Mouse (Mus musculus): ENCODE results near the gene Rnf40. TPM values are rescaled to one million over a fixed set of nuclear protein-coding genes. Genes with fewer than 3 reads are reported as not detected.
"Not testable (repeated sequence)": the region's sequence is repeated elsewhere in the genome, so short reads cannot be mapped to it uniquely, and the experiment has no call there.

The Rnf40 gene
- polyA plus RNA-seq, 2 experiments, result 42.5 to 51.9 TPM

DNA sequence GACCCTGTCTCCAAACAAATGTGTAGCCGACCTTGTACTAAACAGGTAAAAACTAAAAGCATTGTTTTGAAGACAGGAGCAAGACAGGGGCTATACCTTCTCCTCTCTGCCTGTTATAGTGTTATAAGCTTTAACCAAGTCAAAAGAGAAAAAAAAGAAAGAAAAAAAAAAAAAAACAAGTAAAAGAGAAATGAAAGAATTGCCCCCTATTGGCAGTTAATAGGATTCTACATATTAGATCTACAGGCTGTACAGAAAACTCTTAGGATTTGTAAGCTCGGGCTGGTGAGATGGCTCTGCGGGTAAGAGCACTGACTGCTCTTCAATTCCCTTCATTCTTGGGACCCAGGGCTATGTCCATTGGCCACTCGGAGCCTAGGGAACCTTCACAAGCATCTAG, 53.7 kb downstream of the Rnf40 start:
- Histone ChIP-seq H3K9ac (ENCODE audit: low read depth, low read length, severe bottlenecking) (peak overlapping the region; percentile 7; the same call in 1 of the 2 replicates), H3K36me3 (ENCODE audit: control insufficient read depth, insufficient read depth, low read length) (no peaks in the 10 kb centered on the region), H3K4me2 (replicated peaks; ENCODE audit: low read depth, low read length, severe bottlenecking) (no peak overlapping the region), H3K4me3 (replicated peaks; ENCODE audit: low read length) (no peak overlapping the region), H3K27me3 (ENCODE audit: control insufficient read depth, insufficient read depth, low read length) (no peaks in the 10 kb centered on the region), H3K4me1 (ENCODE audit: control insufficient read depth, insufficient read depth, low read length) (no peaks in the 10 kb centered on the region), H3K27ac (replicated peaks; ENCODE audit: low read depth, low read length) (no peak overlapping the region), H3K9me3 (ENCODE audit: control insufficient read depth, low read length) (no peaks in the 10 kb centered on the region)
- ATAC-seq (ENCODE audit: low FRiP score, low read depth), result no peak
- TF ChIP-seq POLR2A (IDR thresholded peaks at IDR 0.05; ENCODE audit: borderline replicate concordance, extremely low read depth, insufficient read depth, insufficient read length), result no peak
- WGBS, result 72% methylated on average over 4 of the region's 4 CpGs
- no peak for DNase-seq (ENCODE audit: low spot score)

DNA sequence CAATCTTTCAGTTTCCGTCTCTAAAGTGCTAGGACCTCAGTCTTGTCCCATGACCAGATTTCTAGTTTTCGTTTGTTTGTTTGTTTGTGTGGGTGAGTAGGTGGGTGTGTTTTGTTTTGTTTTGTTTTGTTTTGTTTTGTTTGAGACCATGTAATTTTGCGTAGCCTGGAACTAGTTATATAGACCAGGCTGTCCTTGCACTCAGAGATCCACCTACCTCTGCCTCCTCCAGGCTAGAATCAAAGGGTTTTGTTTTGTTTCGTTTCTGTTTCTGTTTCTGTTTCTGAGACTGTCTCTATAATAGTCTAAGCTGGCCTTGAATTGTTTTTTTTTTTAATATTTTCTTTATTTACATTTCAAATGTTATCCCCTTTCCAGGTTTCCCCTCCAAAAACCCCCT, 57.8 kb downstream of the Rnf40 start:
- 86% methylated on average over 4 of the region's 4 CpGs for WGBS
- no peak overlapping the region for H3K4me3 ChIP-seq (replicated peaks; ENCODE audit: low read length)
- H3K9ac ChIP-seq (ENCODE audit: low read depth, low read length, severe bottlenecking), result no peak overlapping the region
- no peak for ATAC-seq (ENCODE audit: low FRiP score, low read depth)
- no peaks in the 10 kb centered on the region for H3K36me3 ChIP-seq (ENCODE audit: control insufficient read depth, insufficient read depth, low read length)
- H3K27me3 ChIP-seq (ENCODE audit: control insufficient read depth, insufficient read depth, low read length), result no peaks in the 10 kb centered on the region
- H3K4me1 ChIP-seq (ENCODE audit: control insufficient read depth, insufficient read depth, low read length), result no peaks in the 10 kb centered on the region
- TF ChIP-seq POLR2A (IDR thresholded peaks at IDR 0.05; ENCODE audit: borderline replicate concordance, extremely low read depth, insufficient read depth, insufficient read length), result no peak
- no peak overlapping the region for H3K27ac ChIP-seq (replicated peaks; ENCODE audit: low read depth, low read length)
- DNase-seq (ENCODE audit: low spot score), result no peak
- no peaks in the 10 kb centered on the region for H3K9me3 ChIP-seq (ENCODE audit: control insufficient read depth, low read length)
- no peak overlapping the region for H3K4me2 ChIP-seq (replicated peaks; ENCODE audit: low read depth, low read length, severe bottlenecking)

DNA sequence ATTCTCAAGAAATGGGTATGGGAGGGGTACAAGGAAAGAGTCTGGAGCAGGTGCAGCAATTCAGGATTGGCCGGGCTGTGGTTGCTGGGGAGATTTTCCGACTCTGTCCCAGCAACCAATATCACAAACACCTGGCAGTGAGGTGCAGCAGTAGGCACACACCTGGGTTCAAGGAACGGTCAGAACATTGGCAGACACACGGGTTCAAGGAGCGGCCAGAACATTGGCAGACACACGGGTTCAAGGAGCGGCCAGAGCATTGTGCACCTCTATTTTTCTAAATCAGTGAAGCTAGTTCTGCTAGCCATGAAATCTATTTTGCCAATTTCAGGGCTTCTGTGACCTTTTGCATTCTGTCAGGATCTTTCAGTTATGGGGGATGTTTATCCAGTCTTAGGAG, 59.0 kb downstream of the Rnf40 start:
- H3K9ac ChIP-seq (ENCODE audit: low read depth, low read length, severe bottlenecking); DNase-seq (ENCODE audit: low spot score); ATAC-seq (ENCODE audit: low FRiP score, low read depth); H3K36me3 ChIP-seq (ENCODE audit: control insufficient read depth, insufficient read depth, low read length); H3K9me3 ChIP-seq (ENCODE audit: control insufficient read depth, low read length); H3K27me3 ChIP-seq (ENCODE audit: control insufficient read depth, insufficient read depth, low read length); H3K4me1 ChIP-seq (ENCODE audit: control insufficient read depth, insufficient read depth, low read length); H3K4me3 ChIP-seq (replicated peaks; ENCODE audit: low read length); H3K4me2 ChIP-seq (replicated peaks; ENCODE audit: low read depth, low read length, severe bottlenecking); H3K27ac ChIP-seq (replicated peaks; ENCODE audit: low read depth, low read length): not testable (repeated sequence)
- 84% methylated on average over 7 of the region's 7 CpGs for WGBS

DNA sequence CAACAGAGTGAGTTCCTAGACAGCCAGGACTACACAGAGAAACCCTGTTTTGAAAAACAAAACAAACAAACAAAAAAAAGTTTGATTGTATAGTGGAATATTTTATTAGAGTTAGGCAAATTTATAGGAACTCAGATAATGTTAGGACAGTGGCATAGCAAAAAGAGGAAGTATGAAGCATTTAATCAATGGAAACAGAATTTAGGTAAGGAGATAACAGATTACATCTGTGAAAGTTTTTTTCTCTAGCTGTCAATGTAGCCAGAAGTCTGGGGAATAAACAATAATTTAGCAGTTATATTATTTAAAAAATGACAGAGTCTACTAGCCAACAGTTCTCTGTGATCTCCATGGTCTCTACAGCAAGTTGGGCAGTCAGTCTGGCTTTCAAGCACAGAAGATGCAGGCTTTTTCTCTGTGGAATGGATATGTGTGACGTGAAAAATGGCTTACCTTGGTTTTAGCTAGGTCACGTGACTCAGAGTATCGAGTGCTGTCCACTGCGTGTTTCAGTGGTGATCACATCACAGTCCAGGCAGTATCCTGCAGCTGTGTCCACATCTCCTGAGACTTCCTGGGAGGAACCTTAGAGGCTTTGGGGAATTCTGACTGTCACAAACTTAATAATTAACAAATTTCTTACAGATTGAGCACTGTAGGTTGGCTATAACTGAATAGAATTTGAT, 60.1 kb downstream of the Rnf40 start:
- no peak for DNase-seq (ENCODE audit: low spot score)
- no peaks in the 10 kb centered on the region for H3K36me3 ChIP-seq (ENCODE audit: control insufficient read depth, insufficient read depth, low read length)
- H3K4me3 ChIP-seq (replicated peaks; ENCODE audit: low read length), result no peak overlapping the region
- H3K27ac ChIP-seq (replicated peaks; ENCODE audit: low read depth, low read length), result no peak overlapping the region
- no peaks in the 10 kb centered on the region for H3K9me3 ChIP-seq (ENCODE audit: control insufficient read depth, low read length)
- peaks cover 7% of the 10 kb centered on the region; the same call in 1 of the 2 replicates for H3K4me1 ChIP-seq (ENCODE audit: control insufficient read depth, insufficient read depth, low read length)
- 76% methylated on average over 4 of the region's 4 CpGs for WGBS
- H3K9ac ChIP-seq (ENCODE audit: low read depth, low read length, severe bottlenecking), result no peak overlapping the region
- no peak overlapping the region for H3K4me2 ChIP-seq (replicated peaks; ENCODE audit: low read depth, low read length, severe bottlenecking)
- no peak for TF ChIP-seq POLR2A (IDR thresholded peaks at IDR 0.05; ENCODE audit: borderline replicate concordance, extremely low read depth, insufficient read depth, insufficient read length)
- H3K27me3 ChIP-seq (ENCODE audit: control insufficient read depth, insufficient read depth, low read length), result no peaks in the 10 kb centered on the region
- no peak for ATAC-seq (ENCODE audit: low FRiP score, low read depth)

DNA sequence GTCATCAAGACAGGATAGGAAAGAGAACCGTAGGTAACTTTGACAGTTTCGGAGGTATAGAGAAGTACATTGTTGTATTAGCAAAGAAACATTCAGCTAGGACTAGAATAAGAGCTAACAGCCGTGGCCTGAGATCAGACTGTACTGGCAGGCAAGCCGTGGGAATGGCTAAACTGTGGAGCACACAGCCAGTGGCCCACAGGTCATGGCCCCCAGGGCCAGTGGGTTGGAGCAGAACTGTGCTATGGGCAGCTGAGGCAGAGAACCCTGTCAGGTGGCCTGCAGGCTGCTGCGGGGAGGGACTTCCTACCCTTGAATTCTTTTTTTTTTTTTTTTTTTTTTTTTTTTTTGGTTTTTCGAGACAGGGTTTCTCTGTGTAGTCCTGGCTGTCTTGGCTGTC, 60.6 kb downstream of the Rnf40 start:
- WGBS, result 86% methylated on average over 6 of the region's 6 CpGs
- H3K4me2 ChIP-seq (replicated peaks; ENCODE audit: low read depth, low read length, severe bottlenecking), result no peak overlapping the region
- no peak for ATAC-seq (ENCODE audit: low FRiP score, low read depth)
- H3K4me3 ChIP-seq (replicated peaks; ENCODE audit: low read length), result no peak overlapping the region
- H3K27ac ChIP-seq (replicated peaks; ENCODE audit: low read depth, low read length), result no peak overlapping the region
- no peak overlapping the region for H3K9ac ChIP-seq (ENCODE audit: low read depth, low read length, severe bottlenecking)
- TF ChIP-seq POLR2A (IDR thresholded peaks at IDR 0.05; ENCODE audit: borderline replicate concordance, extremely low read depth, insufficient read depth, insufficient read length), result no peak
- H3K9me3 ChIP-seq (ENCODE audit: control insufficient read depth, low read length), result no peaks in the 10 kb centered on the region
- peaks cover 7% of the 10 kb centered on the region; the same call in 1 of the 2 replicates for H3K4me1 ChIP-seq (ENCODE audit: control insufficient read depth, insufficient read depth, low read length)
- no peaks in the 10 kb centered on the region for H3K36me3 ChIP-seq (ENCODE audit: control insufficient read depth, insufficient read depth, low read length)
- DNase-seq (ENCODE audit: low spot score), result no peak
- H3K27me3 ChIP-seq (ENCODE audit: control insufficient read depth, insufficient read depth, low read length), result no peaks in the 10 kb centered on the region
